Mouse (Mus musculus): ENCODE measurements around the gene Adam29. TPM values are rescaled to one million over a fixed set of nuclear protein-coding genes. Genes with fewer than 3 reads are reported as not detected.

Adam29 gene
- not detected in 2 replicates for total RNA-seq (2023)

GRCm38 (mm10) chr8:55906848-55907247 lies at the start of gene Adam29:
Gene Adam29, minus strand, starts transcription at chr8:55906948.

DNA sequence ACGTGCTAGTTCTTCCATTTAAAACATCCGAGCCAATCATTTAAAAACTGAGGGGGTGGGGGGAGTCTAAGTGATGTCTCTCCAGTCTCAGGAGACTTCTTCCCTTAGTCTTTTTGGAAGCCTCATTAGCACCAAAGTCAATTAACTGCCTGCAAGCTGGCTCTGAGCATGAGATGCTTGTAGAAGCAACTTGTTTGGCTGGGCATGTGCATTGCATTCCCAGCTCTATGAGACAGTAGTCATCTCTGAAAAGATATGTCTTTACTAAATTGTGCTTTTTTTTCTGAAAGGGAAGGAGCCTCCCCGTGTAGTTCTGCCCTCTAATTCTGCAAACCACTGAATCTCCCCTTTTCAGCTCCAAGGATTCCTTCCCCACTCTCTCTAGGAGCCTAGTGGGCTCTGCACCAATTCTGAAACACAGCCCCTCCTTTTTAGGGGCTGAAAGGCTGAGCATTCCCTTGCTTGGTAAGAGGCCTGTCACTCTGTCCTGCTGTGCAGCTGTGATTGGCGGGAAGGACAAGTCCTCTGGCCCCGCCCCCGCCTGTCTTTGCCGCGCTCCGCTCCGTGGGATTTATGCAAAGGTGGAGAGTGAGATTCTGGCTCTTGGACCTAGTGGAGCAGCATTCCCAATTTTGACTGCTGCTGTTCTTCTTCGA lies 33.2 kb upstream of the Adam29 start, which contains the start of gene Glra3:
Gene Glra3, plus strand, starts transcription at position 591 of the 656 bp plus-strand sequence.

Other genes starting within 250 kb of the Adam29 start
- gene Glra3, start 33.5 kb upstream of the Adam29 start, total RNA-seq (2023): not detected in 2 replicates